Mouse (Mus musculus): ENCODE measurements at regions not wholly inside any gene's neighbourhood (a gene's known extent, or its start where the extent isn't known, plus 50 kb on each side); places are given as distances from the start of the nearest gene placed in this dataset.

- no peak for DNase-seq (ENCODE audit: low spot score in 2 of 2)
Observed at GRCm38 (mm10) chr1:128731445-128731844, 139.4 kb upstream of the Cxcr4 start.

- no peak for DNase-seq (ENCODE audit: low spot score in 2 of 2)
Observed at GRCm38 (mm10) chr1:128724433-128725091, 132.5 kb upstream of the Cxcr4 start.

DNA sequence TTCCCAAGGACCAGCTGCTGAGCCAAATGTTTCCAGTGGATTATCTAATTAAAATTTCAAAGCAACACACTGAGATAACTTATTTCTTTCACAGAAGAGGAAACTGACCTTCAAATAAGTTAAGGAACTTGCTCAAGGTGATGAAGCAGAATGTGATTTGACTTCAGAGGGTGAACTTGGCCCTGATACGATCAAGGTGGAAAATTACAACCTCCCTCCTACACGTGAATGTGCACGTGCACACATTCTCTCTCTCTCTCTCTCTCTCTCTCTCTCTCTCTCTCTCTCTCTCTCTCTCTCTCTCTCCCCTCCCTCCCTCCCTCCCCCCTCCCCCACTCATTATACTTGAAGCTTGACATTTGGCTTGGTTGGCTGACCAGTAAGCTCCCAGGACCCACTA, 131.8 kb upstream of the Cxcr4 start:
- DNase-seq (ENCODE audit: low spot score in 2 of 2) = no peak

DNA sequence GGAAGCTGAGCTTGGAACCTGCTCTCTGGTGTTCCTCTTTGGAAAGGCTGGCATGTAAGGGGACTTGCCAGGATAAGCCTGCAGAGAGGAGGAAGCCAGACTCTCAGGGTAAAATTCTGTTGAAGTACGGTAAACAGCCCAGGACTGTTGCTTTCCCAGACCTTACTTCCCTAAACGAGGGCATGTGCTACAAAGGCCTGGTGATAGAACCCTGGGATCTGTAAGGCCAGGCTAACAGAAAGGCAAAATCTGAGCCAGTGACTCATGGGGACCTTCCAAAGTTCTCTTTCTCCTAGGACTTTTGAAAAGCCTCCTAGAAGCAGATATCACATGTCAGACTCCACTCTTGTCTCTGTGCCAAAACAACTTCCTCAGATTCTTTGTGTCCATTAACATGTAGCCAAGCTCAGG, 130.0 kb upstream of the Cxcr4 start:
- DNase-seq (ENCODE audit: low spot score in 2 of 2) = no peak

GRCm38 (mm10) chr1:128714843-128715242, 122.8 kb upstream of the Cxcr4 start:
- no peak for DNase-seq (ENCODE audit: low spot score in 2 of 2)

GRCm38 (mm10) chr1:128712876-128713275, 120.8 kb upstream of the Cxcr4 start:
- DNase-seq (ENCODE audit: low spot score in 2 of 2) = peak in 1 of 2 experiments; percentile 51

- peak in 1 of 2 experiments; percentile 31 for DNase-seq (ENCODE audit: low spot score in 2 of 2)
Observed at GRCm38 (mm10) chr1:128711121-128711520, 119.0 kb upstream of the Cxcr4 start.

DNA sequence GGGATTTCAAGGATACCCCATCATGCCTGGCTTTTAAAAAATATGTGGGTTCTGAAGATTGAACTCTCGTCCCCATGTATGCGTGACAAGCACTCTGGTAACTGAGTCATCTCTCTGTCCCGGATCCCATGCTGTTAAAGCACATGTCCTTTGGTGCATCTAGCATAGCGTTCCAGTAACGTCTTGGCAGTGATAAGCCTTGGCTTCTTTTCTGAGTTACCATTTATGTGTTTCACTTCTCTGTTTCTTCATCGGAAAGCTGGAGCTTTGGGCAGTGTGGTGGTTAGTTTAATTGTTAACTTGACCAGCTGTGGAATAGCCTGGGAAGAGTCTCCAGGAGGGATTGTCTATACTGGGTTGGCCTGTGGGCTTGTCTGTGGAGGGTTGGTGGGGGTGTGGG, 115.7 kb upstream of the Cxcr4 start:
- no peak for DNase-seq (ENCODE audit: low spot score in 2 of 2)

- no peak for DNase-seq (ENCODE audit: low spot score in 2 of 2)
Observed at GRCm38 (mm10) chr1:128706167-128706566, 114.1 kb upstream of the Cxcr4 start.

DNA sequence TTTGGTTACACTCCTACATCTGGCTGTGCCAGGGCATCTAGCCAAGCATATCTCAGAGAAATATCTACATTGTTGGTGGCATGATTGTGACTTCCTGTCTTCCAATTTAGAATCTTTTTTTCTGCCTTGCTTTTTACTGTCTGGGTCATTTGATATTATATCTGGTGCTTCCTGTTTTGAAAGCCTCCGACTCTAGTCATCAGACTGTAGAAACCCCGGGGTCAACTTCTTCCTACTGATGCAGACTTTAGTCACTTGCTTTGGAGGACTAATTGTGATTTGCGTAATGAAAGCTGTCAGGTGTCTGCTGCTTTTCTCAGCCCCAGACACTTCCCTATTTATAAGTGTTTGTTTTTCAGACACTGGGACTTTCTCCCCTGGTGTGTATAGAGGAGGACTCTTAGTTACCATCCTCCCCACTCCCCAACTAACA, 113.0 kb upstream of the Cxcr4 start:
- peak in 1 of 2 experiments; percentile 37 for DNase-seq (ENCODE audit: low spot score in 2 of 2)

- DNase-seq (ENCODE audit: low spot score in 2 of 2) = no peak
Observed at GRCm38 (mm10) chr1:128701326-128701725, 109.2 kb upstream of the Cxcr4 start.

- no peak for DNase-seq (ENCODE audit: low spot score in 2 of 2)
Observed at GRCm38 (mm10) chr1:128697962-128698361, 105.9 kb upstream of the Cxcr4 start.

DNA sequence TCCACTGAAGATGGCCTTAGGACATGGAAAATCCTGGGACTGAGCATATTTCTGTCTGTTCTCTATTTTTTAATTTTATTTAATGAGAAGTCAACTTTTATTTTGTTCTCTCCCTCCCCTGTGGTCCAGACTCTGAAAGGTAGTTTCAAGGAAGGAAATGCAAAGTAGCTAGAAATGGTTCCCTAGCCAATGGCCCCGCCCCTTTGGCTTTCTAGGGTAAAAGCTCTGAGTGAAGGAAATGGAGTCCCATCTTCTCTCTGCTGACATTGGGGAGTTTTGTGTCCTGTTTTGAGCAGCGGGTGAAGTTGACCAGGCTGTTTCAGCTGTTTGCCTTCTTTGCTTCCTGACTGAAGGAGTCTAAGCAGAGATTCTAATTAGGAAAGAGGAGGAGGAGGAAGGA, 103.8 kb upstream of the Cxcr4 start:
- peak in 1 of 2 experiments; percentile 75 for DNase-seq (ENCODE audit: low spot score in 2 of 2)

DNA sequence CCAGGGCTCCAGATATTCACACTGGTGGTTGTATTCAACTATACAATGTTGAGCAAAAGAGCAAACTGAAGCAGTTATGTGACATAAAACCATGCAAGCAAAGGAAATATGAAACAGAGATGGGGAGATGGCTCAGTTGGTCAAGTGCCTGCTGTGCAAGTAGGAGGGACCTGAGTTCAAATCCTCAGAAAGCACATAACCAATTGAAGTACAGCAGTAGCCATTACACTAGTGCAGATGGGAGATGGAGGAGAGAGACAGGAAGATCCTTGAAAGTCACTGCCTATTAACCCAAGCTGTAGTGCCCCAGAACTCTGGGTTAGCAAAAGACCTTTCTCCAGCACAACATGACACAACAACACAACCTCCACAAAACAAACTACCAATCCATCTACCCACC, 100.7 kb upstream of the Cxcr4 start:
- DNase-seq (ENCODE audit: low spot score in 2 of 2) = no peak

DNA sequence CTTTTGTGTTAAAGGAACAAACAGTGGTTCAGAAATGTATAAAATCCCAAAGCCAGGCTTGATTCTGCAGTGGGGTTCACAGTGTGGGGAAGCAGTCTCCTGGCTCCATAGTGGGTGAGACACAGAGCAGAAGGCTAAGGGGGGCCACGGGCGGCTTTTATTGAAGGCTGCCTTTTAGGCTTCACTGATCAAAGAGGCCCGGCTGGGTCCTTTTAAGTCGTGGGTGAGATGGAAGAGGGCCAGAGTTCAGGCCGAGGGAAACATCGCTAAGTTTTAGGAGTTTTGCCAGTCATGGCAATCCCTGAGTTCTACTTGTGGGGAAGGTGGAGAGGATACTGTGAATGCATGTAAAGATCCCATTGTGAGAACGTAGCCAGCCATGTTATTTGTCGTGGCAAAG, 100.2 kb upstream of the Cxcr4 start:
- DNase-seq (ENCODE audit: low spot score in 2 of 2) = no peak

DNA sequence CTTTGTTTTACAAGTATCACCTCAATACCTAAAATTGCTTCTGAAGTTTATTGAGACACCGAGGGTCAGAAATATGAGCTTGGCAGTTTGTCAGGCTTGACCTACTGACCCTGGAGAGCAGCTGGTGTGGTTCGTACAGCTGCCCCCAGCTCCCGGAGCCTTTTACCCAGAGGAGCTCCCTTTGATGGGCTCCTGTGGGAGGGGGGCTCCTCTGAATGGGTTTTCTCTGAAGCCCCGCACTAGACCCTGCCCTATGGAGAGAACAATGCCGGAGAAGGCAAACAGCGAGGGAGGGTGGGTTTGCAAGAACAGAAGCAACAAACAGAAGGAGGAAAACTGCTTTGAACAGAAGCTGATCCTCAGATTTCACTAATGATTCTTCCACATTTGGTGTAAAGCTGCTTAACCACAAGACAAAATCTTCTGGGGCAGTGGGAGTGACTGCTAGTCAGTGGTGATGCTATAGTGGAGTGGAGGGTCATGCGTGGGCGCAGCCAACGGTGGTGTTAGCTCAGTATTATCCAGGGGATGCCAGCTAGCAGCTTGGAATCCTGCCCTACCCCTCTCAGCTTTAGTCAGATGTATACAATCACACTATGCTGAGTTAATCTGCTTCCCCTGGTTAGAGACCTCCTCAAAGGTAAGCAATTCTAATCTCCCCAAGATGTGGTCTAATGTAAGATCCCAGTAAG, 95.3 kb upstream of the Cxcr4 start:
- no peak for DNase-seq (ENCODE audit: low spot score in 2 of 2)

GRCm38 (mm10) chr1:128685467-128686137, 93.5 kb upstream of the Cxcr4 start:
- no peak for DNase-seq (ENCODE audit: low spot score in 2 of 2)

- DNase-seq (ENCODE audit: low spot score in 2 of 2) = no peak
Observed at GRCm38 (mm10) chr1:128682942-128683341, 90.8 kb upstream of the Cxcr4 start.

GRCm38 (mm10) chr1:128681261-128681660, 89.2 kb upstream of the Cxcr4 start:
- DNase-seq (ENCODE audit: low spot score in 2 of 2) = no peak

DNA sequence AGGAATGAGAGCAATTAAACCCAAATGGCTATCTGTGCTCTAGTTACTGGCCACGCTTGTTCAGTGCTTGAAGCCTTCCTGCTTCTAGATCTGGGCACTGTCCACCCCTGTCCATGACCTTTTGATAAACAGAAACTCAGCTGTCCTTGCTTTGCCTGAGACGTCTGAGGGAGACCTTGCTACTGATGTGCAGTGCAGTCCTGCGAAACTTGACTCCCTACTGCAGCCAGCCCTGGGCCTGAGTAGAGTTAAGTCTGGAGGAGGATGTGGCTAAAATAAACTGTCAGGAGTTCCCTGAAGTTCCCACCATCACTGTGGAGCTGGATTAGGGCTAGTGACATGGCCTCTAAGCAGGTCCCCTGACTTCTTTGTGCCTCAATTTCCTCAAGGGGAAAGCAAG, 88.4 kb upstream of the Cxcr4 start:
- DNase-seq (ENCODE audit: low spot score in 2 of 2) = no peak

- no peak for DNase-seq (ENCODE audit: low spot score in 2 of 2)
Observed at GRCm38 (mm10) chr1:128680012-128680411, 87.9 kb upstream of the Cxcr4 start.

DNA sequence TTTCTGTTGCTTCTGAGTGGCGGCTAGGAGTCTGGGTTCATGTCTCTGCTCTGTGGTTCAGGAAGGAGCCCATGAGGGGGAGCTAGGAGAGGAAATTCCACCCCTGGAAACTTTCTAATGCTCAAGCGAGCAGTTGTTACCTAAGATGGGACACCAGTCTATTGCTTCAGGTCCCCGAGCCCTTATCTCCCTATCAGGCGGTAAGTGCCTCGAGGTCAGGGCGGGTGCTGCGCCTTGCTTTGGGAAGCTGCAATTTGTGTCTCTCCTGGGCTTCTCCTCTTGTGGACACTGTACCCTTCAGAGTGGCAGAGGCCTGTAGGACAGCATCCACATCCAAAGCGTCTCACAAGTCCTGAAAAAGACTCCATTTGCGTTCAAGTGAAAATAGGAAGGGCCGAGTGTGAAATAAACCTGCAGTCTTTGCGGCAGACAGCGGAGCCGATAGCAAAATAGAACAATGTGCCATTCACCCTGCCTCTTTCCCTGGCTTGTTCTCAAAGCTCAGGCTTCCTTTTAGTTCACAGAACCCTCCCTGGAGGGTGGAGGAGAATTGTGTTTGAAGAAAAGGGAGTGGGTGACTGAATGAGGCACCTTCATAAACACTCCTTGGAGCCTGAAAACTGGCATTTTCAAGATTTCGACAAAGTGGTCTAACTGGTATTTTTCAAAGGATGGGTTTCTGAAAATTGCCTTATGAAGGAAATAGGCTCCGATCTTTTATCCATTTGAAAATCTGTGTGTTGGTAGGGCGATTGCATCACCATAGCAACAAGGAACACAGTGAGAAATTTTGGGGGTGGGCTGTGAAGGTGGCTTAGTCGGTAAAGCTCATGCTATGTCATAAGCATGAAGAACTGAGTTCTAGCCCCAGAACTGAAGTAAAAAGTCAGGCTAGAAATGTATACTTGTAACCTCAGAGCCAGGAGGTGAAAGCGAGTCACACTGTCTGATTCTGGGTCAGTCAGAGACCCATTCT, 87.2 kb upstream of the Cxcr4 start:
- DNase-seq (ENCODE audit: low spot score in 2 of 2) = no peak
